Mouse (Mus musculus): Measurements from ENCODE around the gene Gm37240. TPM values are rescaled to one million over a fixed set of nuclear protein-coding genes. Genes with fewer than 3 reads are reported as not detected.

Gm37240 gene
- polyA plus RNA-seq, 1 experiment from 2014 or later = 12.7 TPM

DNA sequence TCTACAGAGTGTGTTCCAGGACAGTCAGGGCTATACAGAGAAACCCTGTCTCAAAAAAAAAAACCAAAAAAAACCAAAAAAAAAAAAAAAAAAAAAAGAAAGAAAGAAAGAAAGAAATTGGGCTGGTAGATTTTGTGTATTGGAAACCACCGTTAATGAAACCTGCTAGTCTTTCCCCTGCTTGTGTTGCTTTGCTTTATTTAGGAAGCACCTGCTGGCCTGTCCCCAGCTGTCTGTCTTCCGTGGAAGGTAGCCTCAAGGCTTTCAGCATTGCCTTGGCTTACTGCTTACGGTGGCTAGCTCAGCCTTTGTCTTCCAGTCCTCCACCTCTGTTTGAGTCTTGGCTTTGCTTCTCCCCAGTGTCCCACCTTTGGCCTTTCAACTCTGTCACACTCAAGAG, 1060.4 kb downstream of the Gm37240 start:
- H3K9ac ChIP-seq = no peak overlapping the region
- 74% methylated on average over 3 of the region's 3 CpGs for WGBS
- no peaks in the 10 kb centered on the region for H3K36me3 ChIP-seq
- H3K4me2 ChIP-seq = no peak overlapping the region
- H3K27me3 ChIP-seq = no peaks in the 10 kb centered on the region
- no peaks in the 10 kb centered on the region for H3K9me3 ChIP-seq (replicated peaks)
- peaks cover 9% of the 10 kb centered on the region for H3K4me1 ChIP-seq (replicated peaks)
- no peak overlapping the region for H3K27ac ChIP-seq
- H3K4me3 ChIP-seq = no peak overlapping the region
- no peak for ATAC-seq (replicated peaks; ENCODE audit: insufficient number of reproducible peaks, insufficient read depth, low FRiP score, low read depth)

DNA sequence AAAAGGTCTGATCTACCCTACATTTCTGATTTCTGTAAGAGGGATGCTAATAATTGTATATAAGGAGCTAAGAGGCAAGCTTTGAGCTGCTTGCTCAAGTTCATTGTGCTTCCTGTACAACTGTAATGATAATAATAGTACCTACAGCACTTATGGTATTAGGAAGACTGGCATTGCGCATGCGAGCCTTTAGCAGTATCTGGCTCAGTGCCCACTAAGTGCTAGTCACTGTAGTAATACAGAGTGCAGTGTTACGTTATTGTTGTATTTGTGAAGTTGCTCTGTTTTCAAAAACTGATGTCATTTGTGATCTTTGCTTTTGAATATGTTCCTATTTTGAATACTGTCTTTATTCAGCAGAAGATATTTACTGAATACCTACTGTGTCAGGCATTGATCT, 1060.9 kb downstream of the Gm37240 start:
- Histone ChIP-seq H3K9me3 (replicated peaks) (no peaks in the 10 kb centered on the region), H3K9ac (no peak overlapping the region), H3K4me3 (no peak overlapping the region), H3K4me2 (peak overlapping the region; percentile 24; the same call in 1 of the 2 replicates), H3K36me3 (no peaks in the 10 kb centered on the region), H3K4me1 (replicated peaks) (peaks cover 9% of the 10 kb centered on the region), H3K27me3 (no peaks in the 10 kb centered on the region), H3K27ac (peak overlapping the region; percentile 42; the same call in 1 of the 2 replicates)
- ATAC-seq (replicated peaks; ENCODE audit: insufficient number of reproducible peaks, insufficient read depth, low FRiP score, low read depth) = no peak
- 28% methylated on average over 3 of the region's 3 CpGs for WGBS

DNA sequence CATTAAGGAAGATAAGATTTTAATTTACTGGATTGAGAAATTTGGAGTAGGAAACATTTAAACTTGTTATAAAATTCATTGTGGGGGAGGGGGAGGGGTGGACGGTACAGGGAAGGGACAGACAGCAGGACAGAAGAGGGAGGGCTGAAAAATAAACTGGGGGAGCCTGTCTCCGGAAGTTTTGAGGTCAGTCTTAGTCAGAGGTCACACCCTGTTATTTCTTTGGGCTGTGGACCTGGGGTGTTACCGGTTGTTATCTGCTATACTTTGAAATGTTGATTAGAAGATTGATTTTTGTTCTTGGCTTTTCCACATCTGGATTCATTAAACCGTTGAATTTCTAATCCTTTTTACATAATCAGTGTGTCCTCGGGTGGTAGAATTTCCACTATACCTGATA, 1061.3 kb downstream of the Gm37240 start:
- no peak overlapping the region for H3K9ac ChIP-seq

DNA sequence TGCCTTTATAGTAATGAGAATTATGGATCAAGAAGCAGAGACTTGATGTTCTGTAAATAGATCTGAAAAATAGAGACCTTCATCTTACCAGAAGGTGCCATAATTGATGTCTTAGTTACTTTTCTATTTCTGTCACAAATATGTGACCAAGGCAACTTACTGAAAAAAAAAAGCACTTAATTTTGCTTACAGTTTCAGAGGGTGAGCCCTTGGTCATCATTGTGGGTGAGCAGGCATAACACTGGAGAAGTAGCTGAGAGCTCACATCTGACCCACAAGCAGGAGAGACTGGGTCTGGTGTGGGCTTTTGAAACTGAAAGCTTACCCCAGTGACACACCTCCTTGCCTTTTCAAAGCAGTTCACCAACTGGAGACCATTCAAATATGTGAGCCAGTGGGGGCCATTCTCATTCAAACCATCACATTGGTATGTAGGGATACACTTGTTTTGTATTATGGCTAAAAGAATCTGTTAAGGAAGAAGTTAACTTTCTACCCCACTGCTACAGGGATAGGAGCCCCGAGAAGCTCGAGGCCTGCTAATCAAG, 1066.6 kb downstream of the Gm37240 start:
- H3K4me1 ChIP-seq (replicated peaks) = peaks cover 11% of the 10 kb centered on the region
- no peak overlapping the region for H3K4me2 ChIP-seq
- H3K27ac ChIP-seq = no peak overlapping the region
- H3K9ac ChIP-seq = no peak overlapping the region
- ATAC-seq (replicated peaks; ENCODE audit: insufficient number of reproducible peaks, insufficient read depth, low FRiP score, low read depth) = no peak
- H3K36me3 ChIP-seq = no peaks in the 10 kb centered on the region
- no peak overlapping the region for H3K4me3 ChIP-seq
- WGBS = 76% methylated on average over 2 of the region's 2 CpGs
- no peaks in the 10 kb centered on the region for H3K27me3 ChIP-seq
- H3K9me3 ChIP-seq (replicated peaks) = no peaks in the 10 kb centered on the region

More for the DNA sequence above, 1061.3 kb downstream of the Gm37240 start:
- Histone ChIP-seq H3K4me3 (no peak overlapping the region), H3K27ac (peak overlapping the region; percentile 42; the same call in 1 of the 2 replicates), H3K9me3 (replicated peaks) (no peaks in the 10 kb centered on the region), H3K4me2 (peak overlapping the region; percentile 24; the same call in 1 of the 2 replicates), H3K27me3 (no peaks in the 10 kb centered on the region), H3K4me1 (replicated peaks) (peaks cover 9% of the 10 kb centered on the region), H3K36me3 (no peaks in the 10 kb centered on the region)
- 32% methylated on average over 5 of the region's 5 CpGs for WGBS
- no peak for ATAC-seq (replicated peaks; ENCODE audit: insufficient number of reproducible peaks, insufficient read depth, low FRiP score, low read depth)

DNA sequence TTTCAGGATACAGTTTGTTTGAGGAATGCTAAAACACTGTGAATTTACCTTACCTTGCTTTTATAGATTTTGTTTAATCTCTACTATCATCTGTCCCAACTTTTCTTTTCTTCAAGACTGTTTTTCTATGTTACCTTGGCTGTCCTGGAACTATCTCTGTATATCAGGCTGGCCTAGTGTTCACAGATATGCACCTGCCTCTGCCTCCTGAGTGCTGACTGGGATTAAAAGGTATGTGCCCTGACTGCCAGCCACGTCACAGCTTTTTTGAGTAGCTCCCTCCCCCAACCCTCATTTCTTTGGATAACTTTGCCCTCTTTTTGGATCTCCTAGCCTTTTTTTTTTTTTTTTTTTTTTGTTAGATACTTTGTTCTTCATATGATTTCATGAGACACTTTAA, 1070.4 kb downstream of the Gm37240 start:
- ATAC-seq (replicated peaks; ENCODE audit: insufficient number of reproducible peaks, insufficient read depth, low FRiP score, low read depth) = no peak
- no peaks in the 10 kb centered on the region for H3K27me3 ChIP-seq
- H3K9me3 ChIP-seq (replicated peaks) = no peaks in the 10 kb centered on the region
- H3K4me3 ChIP-seq = no peak overlapping the region
- no peak overlapping the region for H3K4me2 ChIP-seq
- 67% methylated on average over 1 of the region's 1 CpGs for WGBS
- peaks cover 25% of the 10 kb centered on the region for H3K4me1 ChIP-seq (replicated peaks)
- H3K9ac ChIP-seq = no peak overlapping the region
- no peaks in the 10 kb centered on the region for H3K36me3 ChIP-seq
- no peak overlapping the region for H3K27ac ChIP-seq

DNA sequence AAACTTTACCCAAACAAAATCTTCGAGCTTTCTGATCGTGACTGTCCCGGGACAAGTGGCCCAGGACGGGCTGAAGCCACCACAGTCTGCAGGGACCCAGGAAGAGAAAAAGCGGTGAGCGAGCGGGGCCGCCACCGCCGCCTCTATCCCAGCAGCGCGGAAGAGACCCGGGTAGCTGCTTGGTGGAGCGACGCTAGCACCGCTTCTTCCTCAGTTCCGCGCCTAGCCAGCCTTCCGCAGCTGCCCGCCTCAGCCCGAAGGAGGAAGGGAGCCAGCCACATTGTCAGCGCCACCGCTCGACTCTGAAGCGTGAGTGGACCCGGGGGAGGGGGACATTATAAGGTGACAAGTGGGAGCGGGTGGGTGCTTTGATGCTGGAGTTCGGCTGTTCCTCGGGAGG, 1071.9 kb downstream of the Gm37240 start:
- ATAC-seq (replicated peaks; ENCODE audit: insufficient number of reproducible peaks, insufficient read depth, low FRiP score, low read depth) = no peak
- Histone ChIP-seq H3K4me2 (peak overlapping the region; percentile 97), H3K27me3 (no peaks in the 10 kb centered on the region), H3K4me3 (peak overlapping the region; percentile 98), H3K4me1 (replicated peaks) (peaks cover 25% of the 10 kb centered on the region), H3K27ac (peak overlapping the region; percentile 97), H3K36me3 (no peaks in the 10 kb centered on the region), H3K9ac (peak overlapping the region; percentile 85), H3K9me3 (replicated peaks) (no peaks in the 10 kb centered on the region)
- WGBS = under 1% methylated on average over 29 of the region's 29 CpGs

DNA sequence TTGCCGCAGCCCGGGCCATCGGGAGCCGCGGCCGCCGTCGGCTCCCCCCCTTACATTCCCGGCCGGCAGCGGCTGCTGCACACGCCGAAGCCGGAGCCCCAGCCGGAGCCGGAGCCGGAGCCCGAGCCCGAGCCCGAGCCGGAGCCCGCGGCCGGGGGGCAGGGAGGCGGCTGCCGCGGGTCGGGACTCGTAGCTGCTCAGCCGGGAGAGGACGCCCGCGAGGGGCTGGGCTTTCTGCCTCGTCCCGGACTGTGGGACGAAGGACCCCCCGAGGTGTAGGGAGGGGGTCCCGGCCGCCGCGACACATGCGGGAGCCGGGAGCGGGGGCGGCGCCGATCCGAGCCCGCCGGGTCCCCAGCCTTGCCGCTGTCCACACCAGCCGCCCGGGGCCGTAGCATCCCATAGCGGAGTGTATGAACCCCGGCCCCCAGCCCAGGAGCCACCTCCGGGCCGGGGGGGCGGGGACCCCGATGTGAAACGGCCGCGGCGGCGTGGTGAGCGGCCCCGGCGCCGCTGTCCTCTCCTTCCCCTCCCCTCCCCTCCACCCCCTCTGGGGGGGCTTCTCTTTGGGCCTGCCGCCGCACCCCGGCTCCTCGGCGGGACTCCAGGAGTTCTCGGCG, 1072.4 kb downstream of the Gm37240 start, which contains the start of gene Fbxw7:
TSS of gene Fbxw7 (plus strand) at position 507 of the 620 bp plus-strand sequence.
- Histone ChIP-seq H3K9me3 (replicated peaks) (no peaks in the 10 kb centered on the region), H3K27me3 (no peaks in the 10 kb centered on the region)
- peak; percentile 51 for ATAC-seq (replicated peaks; ENCODE audit: insufficient number of reproducible peaks, insufficient read depth, low FRiP score, low read depth)

DNA sequence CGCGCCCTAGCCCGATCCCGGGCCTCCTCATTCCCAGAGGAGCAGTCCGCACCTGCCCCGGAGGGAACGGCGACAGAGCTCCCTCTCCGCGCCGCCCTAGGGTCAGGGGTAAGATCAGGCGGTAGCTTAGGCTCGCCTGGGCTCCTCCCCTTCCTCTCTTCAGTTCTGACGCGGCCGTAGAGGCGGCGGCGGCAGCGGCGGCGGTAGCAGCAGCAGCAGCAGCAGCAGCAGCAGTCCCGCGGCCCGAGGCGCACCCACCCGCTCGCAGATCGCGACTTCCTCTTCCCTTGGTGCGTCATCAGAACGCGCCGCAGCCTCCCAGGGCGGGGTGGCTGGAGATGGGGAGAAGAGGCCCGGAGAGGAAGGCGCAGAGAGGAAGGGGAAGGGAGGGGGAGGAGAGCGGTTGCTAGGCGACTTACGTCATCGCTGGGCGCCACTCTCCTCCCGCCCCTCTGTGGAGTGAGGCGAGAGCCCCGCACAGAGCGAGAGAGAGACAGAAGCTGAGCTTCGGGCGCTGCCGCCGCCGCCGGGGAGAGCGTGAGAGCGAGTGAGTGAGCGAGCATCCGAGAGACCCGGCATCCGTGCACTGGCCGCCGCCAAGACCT, 1073.1 kb downstream of the Gm37240 start:
- peak overlapping the region; percentile 97 for H3K27ac ChIP-seq
- ATAC-seq (replicated peaks; ENCODE audit: insufficient number of reproducible peaks, insufficient read depth, low FRiP score, low read depth) = peak; percentile 98
- under 1% methylated on average over 46 of the region's 60 CpGs for WGBS
- H3K9ac ChIP-seq = peak overlapping the region; percentile 87
- H3K4me2 ChIP-seq = peak overlapping the region; percentile 97
- no peaks in the 10 kb centered on the region for H3K9me3 ChIP-seq (replicated peaks)
- no peaks in the 10 kb centered on the region for H3K27me3 ChIP-seq
- no peaks in the 10 kb centered on the region for H3K36me3 ChIP-seq
- peak overlapping the region; percentile 98 for H3K4me3 ChIP-seq
- peaks cover 25% of the 10 kb centered on the region for H3K4me1 ChIP-seq (replicated peaks)

More for the DNA sequence above, 1072.4 kb downstream of the Gm37240 start, which contains the start of gene Fbxw7:
- WGBS = under 1% methylated on average over 57 of the region's 76 CpGs
- peak within 1 kb of the TSS; percentile 98 for H3K4me3 ChIP-seq
- peak within 1 kb of the TSS; percentile 87 for H3K9ac ChIP-seq
- H3K4me1 ChIP-seq (replicated peaks) = peaks cover 25% of the 10 kb centered on the region
- peak within 1 kb of the TSS; percentile 97 for H3K27ac ChIP-seq
- H3K4me2 ChIP-seq = peak within 1 kb of the TSS; percentile 97
- no peaks in the 10 kb centered on the region for H3K36me3 ChIP-seq

DNA sequence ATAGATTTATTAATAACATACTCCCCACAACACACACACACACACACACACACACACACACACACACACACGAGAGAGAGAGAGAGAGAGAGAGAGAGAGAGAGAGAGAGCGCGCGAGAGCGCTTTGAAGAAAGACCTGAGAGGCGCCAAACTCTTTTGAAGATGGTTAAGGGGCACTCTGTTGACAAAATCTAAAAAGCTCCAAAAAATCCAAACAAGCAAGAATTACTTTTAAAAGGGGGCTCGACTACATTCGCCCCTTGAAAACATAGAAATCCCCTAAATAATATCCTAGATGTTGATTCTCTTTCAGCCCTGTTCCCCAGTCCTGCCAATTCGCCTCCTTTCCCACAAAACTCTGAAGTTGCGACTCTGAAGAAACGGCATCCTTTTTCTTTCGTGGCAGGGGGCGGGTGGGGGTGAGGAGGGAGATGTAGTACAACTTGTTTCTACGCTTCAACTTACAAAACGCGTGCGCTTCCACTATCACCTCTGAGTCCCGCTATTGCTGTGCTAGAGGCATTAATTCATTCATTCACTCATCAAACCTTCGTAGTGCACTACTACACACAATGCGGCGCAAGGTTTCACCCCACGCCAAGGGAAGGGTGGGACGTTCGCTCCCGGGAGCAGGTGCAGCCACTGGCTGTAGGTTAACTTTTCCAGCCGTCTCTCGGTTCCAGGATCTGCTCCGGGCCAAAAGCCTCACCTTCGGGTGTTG, 1073.7 kb downstream of the Gm37240 start:
- Histone ChIP-seq H3K9me3 (replicated peaks) (no peaks in the 10 kb centered on the region), H3K36me3 (no peaks in the 10 kb centered on the region), H3K27ac (peak overlapping the region; percentile 97), H3K4me2 (peak overlapping the region; percentile 86), H3K9ac (peak overlapping the region; percentile 87), H3K27me3 (no peaks in the 10 kb centered on the region), H3K4me3 (peak overlapping the region; percentile 98), H3K4me1 (replicated peaks) (peaks cover 25% of the 10 kb centered on the region)
- WGBS = 2% methylated on average over 29 of the region's 29 CpGs
- ATAC-seq (replicated peaks; ENCODE audit: insufficient number of reproducible peaks, insufficient read depth, low FRiP score, low read depth) = no peak

DNA sequence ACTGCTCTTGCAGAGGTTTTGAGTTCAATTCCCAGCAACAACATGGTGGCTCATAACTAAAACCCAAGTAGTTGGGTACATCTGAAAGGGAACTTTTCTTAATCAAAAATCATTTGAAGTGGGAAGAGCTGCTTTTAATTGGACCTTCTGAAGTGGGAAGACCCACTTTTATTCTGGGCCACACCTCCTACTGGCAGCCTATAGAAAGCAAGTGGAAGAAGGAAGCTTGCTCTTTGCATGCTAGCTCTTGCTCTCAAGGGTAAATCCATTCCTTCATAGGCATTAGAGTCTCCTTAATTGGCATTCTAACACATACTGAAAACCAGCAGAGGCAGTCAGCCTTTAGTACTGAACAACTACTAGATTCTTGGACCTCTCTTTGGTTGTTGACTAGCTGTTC, 1076.5 kb downstream of the Gm37240 start:
- Histone ChIP-seq H3K9ac (no peak overlapping the region), H3K27ac (no peak overlapping the region), H3K9me3 (replicated peaks) (no peaks in the 10 kb centered on the region), H3K4me1 (replicated peaks) (peaks cover 15% of the 10 kb centered on the region), H3K4me3 (no peak overlapping the region), H3K36me3 (no peaks in the 10 kb centered on the region), H3K4me2 (no peak overlapping the region), H3K27me3 (no peaks in the 10 kb centered on the region)
- ATAC-seq (replicated peaks; ENCODE audit: insufficient number of reproducible peaks, insufficient read depth, low FRiP score, low read depth) = no peak

DNA sequence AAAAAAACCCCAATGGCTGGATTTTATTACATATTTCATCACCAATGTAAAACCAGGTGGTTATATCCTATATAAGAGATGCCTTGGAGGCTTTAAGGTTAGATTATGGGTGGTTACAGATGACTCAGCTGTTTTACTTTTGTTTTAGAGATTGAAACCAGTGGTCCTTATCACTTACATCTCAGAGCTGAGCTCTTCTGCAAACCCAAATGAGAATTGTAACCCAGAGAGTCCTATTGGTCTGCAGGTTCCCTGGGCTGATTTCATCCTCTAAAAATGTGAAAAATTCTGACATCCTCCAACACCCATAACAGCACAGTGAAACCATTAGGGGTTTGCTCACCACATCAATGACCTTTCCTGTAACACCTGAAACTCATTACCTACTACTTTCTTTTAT, 1078.4 kb downstream of the Gm37240 start:
- Histone ChIP-seq H3K4me2 (no peak overlapping the region), H3K27ac (no peak overlapping the region), H3K4me3 (no peak overlapping the region), H3K9ac (no peak overlapping the region), H3K36me3 (no peaks in the 10 kb centered on the region), H3K9me3 (replicated peaks) (no peaks in the 10 kb centered on the region), H3K27me3 (no peaks in the 10 kb centered on the region), H3K4me1 (replicated peaks) (peaks cover 14% of the 10 kb centered on the region)
- no peak for ATAC-seq (replicated peaks; ENCODE audit: insufficient number of reproducible peaks, insufficient read depth, low FRiP score, low read depth)

Data from heart, embryonic 15.5 days (tissue).